Mouse (Mus musculus): ENCODE results near the gene Fev.

Fev gene

GRCm38 (mm10) chr1:74885369-74886042, at the start of gene Fev:
Gene Fev (minus strand): TSS chr1:74885419.
- DNase-seq (ENCODE audit: low spot score in 2 of 2), result no peak

GRCm38 (mm10) chr1:74927621-74928296, 42.5 kb upstream of the Fev start:
- DNase-seq (ENCODE audit: low spot score in 2 of 2), result no peak

DNA sequence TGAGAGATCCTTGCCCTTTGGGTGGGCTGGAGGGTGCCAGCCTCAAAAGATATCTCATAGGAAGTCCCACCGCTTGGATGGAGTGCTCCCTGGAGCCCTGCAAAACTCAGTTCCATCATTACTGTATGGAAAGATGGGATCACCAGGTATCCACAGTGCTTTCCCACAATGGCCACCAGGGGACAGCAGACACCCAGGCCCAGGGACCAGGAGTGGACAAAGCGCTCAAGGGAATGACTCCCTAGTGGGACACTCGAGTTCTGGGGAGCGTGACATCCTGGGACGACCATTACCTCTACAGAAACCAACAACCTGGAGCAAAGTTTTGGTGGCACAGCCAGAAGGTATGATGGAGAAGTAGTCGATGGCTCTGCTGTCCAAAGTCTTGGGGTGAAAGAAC, 41.5 kb upstream of the Fev start:
- DNase-seq (ENCODE audit: low spot score in 2 of 2), result peak in 1 of 2 experiments; percentile 33

DNA sequence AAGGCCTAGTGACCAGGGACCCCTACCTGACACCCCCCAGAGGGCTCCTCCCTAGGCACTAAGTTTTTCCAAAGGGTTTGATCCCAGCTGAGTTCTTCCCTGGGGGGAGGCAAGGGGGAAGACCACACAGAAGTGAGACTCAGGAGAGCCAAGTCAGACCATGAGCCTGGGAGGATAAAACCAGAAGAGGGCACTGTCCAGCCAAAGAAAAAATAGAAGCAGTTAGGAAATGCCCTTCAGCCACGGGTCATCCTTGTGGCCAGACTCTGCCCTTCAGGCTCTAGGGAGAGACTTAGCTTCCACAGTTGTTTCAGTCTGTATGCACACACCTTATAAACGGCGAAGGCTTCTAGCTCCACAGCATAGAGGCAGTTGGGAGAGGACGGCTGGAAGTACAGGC, 39.2 kb upstream of the Fev start:
- no peak for DNase-seq (ENCODE audit: low spot score in 2 of 2)

- DNase-seq (ENCODE audit: low spot score in 2 of 2), result no peak
Observed at GRCm38 (mm10) chr1:74915706-74916105, 30.5 kb upstream of the Fev start.

DNA sequence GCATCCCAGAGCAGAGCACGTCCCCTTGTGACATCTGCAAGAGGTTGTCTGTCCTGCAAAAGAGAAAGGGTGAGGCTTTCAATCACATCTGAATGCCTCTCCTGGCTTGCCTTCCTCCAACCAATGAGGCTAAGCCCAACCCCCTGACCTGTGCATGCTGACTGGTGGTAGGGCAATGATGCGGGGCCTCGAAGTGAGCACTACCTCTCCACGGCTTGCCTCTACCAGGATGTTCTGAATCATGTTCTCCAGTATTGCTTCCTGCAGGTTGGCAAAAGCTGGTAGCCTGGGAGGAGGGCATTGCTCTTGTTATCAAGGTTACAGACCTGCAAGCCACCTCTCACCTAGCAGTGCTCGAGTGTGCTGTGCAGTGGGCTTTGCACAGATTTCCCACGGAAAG, 17.0 kb upstream of the Fev start:
- DNase-seq (ENCODE audit: low spot score in 2 of 2), result no peak

DNA sequence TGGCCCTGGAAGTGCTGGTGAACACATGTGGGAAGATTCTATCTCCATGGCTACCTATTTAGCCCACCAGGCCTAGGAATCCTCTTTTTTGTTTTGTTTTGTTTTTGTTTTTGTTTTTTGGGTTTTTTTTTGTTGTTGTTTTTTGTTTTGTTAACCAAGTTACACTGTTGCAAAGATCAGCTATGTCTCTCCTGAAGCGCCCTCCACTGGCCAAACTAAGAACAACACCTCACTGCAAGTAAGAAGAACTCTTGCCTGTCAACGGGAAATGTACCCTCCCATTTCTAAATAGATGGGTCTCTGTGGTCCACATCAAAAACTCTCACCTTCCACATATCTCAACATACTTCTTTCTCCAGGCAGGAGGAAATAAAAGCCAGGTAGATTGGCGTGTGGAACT, 16.5 kb upstream of the Fev start:
- DNase-seq (ENCODE audit: low spot score in 2 of 2), result peak in 1 of 2 experiments; percentile 33

DNA sequence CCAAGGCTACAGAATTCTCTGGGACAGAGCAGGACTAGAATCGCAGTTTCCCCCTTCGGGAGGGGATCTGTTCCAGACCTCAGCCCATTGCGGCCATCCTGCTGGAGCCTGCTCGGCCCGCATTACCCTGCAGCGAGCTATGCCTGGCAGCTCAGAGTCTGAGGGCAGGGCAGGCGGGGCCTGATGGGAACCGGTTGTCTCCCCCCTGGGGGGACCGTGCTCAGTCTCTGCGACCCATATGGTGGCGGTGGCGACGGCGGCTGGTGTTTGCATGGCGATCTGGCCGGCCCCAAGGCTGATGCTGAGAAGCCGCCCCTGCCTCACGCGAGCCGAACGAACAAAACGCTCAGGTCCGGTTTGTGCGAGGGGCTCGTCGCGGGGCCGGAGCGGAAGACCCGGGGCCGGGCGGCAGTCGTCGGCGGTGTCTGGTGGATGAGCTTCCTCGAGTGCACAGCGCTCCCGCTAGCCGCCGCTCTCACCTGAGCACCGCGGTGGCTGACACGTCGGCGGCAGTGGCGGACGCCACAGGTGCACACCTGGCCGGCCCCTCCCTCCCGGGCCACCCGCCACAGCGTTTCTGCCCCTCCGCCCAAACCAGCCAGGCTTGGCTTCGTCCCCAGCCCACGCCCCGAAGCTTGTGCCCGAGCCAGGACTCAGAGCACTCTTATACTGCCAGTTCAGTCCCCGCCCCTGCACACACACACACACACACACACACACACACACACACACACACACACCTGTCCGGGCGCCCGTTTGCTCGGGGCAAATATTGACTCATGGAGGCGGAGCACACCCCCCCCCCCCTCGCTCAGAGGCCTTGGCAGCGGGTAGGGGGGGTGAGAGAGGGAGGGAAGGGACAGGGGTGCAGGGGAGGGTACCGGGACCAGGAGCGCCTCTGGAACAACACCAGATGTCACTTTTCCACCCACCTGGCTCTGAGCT, 15.4 kb upstream of the Fev start:
- DNase-seq (ENCODE audit: low spot score in 2 of 2), result peak; percentile 58 to 74

DNA sequence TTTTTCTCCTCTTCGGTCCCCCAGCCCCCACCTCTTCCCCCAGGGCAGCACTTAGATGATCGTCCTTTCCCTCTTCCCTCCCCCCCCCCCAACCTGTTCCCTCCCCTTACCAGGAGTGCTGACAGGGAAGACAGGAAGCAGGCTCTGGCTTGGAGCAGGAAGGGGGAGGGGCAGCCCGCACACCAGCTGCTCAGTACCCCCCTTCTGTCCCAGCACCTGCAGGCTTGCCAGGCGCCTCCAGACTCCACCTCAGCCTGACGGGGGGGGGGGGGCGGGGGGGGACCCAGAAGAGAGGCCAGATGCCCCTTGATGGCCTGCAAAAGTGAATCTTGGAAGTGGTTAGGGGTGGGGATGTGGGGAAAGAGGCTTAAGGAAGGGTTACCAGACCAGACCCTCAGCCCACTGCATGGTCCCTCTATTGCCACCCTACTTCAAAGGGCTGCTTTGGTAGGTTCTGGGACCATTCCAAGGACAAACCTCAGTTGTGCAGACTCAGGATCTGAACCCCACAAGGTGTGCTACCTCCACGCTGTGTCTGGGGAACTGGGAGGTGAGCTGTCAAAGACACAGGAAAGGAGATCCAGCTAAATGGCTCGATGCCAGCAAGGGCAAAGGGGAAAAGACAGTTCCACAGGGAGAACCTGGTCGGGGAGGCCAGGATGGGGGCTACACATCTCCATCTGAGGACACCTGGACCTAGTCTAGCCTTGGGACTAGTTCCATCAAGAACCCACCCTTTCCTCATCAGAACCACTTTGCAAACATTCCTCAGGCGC, 13.6 kb upstream of the Fev start:
- no peak for DNase-seq (ENCODE audit: low spot score in 2 of 2)

DNA sequence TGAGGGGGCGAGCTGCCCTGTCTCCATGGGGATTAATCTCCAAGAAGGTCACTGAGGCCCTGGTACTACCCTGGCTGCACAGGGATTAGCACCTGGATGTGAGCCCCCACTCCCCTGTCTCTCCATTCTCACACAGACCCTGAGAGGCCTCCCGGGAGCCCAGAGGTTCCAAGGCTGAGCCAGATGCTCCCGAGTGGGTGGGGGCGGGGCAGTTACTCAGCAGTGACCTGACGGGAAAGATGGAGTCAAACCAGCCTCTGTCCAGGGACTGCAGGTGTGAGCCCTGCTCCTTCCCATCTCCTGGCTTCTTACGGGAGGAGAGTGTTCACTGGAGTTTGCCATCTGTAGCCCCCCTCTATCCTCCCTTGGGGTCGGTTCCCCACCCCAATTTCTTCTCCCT, 12.8 kb upstream of the Fev start:
- DNase-seq (ENCODE audit: low spot score in 2 of 2), result no peak

- DNase-seq (ENCODE audit: low spot score in 2 of 2), result peak in 1 of 2 experiments; percentile 24
Observed at GRCm38 (mm10) chr1:74894966-74895365, 9.7 kb upstream of the Fev start.

- DNase-seq (ENCODE audit: low spot score in 2 of 2), result peak in 1 of 2 experiments; percentile 56
Observed at GRCm38 (mm10) chr1:74893134-74893855, 8.1 kb upstream of the Fev start, which contains the start of gene Cryba2. Gene Cryba2 (minus strand): TSS chr1:74893143.

DNA sequence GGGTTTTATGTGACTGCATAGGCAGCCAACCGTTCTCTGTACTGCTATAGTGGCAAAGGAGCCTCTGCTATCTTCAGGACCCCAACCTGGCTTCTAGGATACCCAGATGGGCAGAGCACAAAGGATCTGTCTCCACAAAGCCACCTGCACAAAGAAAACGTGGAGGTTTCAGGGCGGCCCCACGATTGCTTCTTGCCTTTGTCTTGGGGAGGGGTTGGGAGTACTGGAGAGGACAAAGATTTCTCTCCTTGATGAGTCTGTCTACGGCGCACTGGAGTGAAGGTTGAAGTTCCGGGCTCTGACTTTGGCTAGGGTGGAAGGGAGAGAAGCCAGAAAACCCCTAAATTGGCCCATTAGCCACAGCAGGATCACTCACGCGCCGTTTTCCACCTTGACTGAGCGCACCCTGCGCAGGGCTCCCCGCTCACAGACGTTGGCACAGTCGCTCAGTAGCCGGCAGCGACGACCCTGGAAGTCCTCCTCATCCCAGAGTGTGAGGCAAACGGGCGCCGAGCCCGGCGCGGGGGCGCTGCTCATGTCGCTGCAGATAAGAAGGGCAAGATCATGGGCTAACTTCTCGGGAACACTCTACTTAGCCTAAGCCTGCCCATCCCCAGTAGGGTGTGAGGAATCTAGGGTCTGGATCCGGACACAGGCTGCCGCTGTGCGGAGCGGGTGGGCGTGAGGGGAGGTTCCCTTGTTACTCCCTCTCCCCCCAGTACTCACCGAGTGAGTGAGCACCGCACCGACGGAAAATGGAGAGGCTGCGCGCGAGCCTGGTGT, 7.3 kb upstream of the Fev start:
- DNase-seq (ENCODE audit: low spot score in 2 of 2), result no peak

DNA sequence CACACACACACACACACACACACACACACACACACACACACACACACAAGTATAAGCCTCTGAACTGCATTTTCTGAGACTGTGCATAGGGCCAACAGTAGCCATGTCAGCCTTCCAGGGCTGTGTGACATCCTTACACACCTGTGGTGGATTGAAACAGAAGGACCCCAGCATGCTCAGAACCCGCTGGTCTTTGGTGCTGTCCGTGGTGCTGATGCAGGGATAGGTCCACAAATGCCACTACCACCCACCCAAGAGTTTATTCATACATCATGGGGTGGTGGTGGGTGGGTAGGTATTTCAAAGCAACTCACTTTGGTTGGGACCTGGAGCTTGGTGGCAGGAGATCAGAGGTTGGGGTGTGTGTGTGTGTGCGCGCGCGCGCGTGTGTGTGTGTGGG, 6.3 kb upstream of the Fev start:
- DNase-seq (ENCODE audit: low spot score in 2 of 2), result no peak

GRCm38 (mm10) chr1:74884196-74885141, 750 bp downstream of the Fev start:
- no peak for DNase-seq (ENCODE audit: low spot score in 2 of 2)

- DNase-seq (ENCODE audit: low spot score in 2 of 2), result no peak
Observed at GRCm38 (mm10) chr1:74883441-74883840, 1.8 kb downstream of the Fev start.

DNA sequence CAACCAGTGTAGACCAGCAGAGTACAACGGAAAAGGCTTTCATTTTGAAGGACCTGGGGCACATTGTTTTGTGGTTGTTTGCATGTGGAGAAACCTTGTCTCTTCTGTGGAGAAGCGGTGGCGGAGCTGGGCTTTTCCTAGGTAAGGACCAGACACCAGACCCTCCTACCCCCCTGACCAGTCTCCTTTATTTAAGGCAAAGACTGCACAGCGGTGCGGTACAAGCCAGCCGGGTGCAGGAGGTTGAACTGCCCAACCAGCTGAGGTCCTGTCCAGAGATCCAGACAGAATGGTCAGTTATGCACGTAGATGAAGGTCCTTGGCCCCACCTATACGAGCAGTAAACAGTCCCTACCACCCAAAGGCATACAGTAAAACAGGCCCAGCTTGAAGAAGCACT, 2.4 kb downstream of the Fev start:
- DNase-seq (ENCODE audit: low spot score in 2 of 2), result no peak

- DNase-seq (ENCODE audit: low spot score in 2 of 2), result peak in 1 of 2 experiments; percentile 28
Observed at GRCm38 (mm10) chr1:74882055-74882734, 3.0 kb downstream of the Fev start.

All from urinary bladder, adult 18-20 months (tissue).